Mouse (Mus musculus) lung, postnatal 0 days (tissue): ENCODE results near the gene Ewsr1.

Source experiments
- CTCF ChIP-seq: IDR thresholded peaks from 2 replicates; pipeline ENCODE4 v1.5.1; 2016; ENCODE audit warnings: antibody characterized with exemption, mild to moderate bottlenecking
- EP300 ChIP-seq: IDR thresholded peaks from 2 replicates; pipeline ENCODE4 v1.6.1; 2016; ENCODE audit warnings: antibody characterized with exemption, mild to moderate bottlenecking, control low read depth

DNA sequence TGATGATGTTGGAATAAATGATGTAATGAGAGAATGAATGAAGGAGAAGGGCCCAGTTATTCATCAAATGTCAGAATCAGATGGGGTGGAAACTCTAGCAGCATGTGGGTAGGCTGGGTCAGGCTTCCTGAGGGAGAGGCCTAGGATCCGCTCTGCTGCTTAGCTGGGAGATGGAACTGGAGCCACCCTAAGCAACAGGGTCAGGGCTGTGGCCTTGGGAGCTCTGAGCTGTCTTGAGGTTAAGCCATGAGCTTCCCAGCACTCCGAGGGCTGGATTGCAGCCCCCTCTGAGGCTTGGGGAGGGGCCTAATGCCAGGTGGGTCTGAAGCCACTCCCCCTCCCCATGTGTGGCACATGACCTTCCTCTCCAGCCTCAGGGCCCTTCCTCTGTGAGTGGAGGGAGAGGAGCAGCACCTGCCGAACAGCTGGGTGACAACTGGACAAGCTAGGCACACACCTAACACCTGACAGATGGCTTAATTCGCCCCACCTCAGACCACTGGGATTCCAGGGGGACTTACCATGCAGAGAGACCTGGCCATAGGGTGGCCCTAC is 31.1 kb upstream of the Ewsr1 start:
- TF ChIP-seq CTCF, result no peak
- TF ChIP-seq EP300, result no peak
